Mouse (Mus musculus) heart, embryonic 12.5 days (tissue): ENCODE results near the gene Ufd1. TPM values are rescaled to one million over a fixed set of nuclear protein-coding genes. Genes with fewer than 3 reads are reported as not detected.

Experiments
- polyA plus RNA-seq: library from polyadenylated mRNA; unstranded; fragments of >200 nt; fragmentation: Nextera tagmentation; extraction: Ambion mirVana; gene quantifications from 2 replicates; pipeline ENCODE4 v1.2.1, GENCODE M21; 2016

Gene Ufd1
- polyA plus RNA-seq, 1 experiment from 2014 or later, result 71.7 TPM

Other genes starting within 250 kb of the Ufd1 start
- gene Tbx1, start 221.1 kb upstream of the Ufd1 start, polyA plus RNA-seq, result 0.13 and 0.67 TPM in 2 replicates
- gene Gp1bb, start 189.4 kb upstream of the Ufd1 start, polyA plus RNA-seq, result 5.5 and 7.9 TPM in 2 replicates
- gene Gm49601, start 185.4 kb upstream of the Ufd1 start, polyA plus RNA-seq, result 1.2 and 1.8 TPM in 2 replicates
- gene Sept5, start 181.8 kb upstream of the Ufd1 start, polyA plus RNA-seq, result 6.3 and 6.5 TPM in 2 replicates
- 5.3 and 6.4 TPM in 2 replicates for gene Cldn5, start 34.9 kb upstream of the Ufd1 start, polyA plus RNA-seq
- gene Cdc45, start 208 bp downstream of the Ufd1 start, polyA plus RNA-seq, result 38.6 and 38.9 TPM in 2 replicates
- 32.7 and 34.7 TPM in 2 replicates for gene 2510002D24Rik, start 24.8 kb downstream of the Ufd1 start, polyA plus RNA-seq
- gene Gm28539, start 24.8 kb downstream of the Ufd1 start, polyA plus RNA-seq, result not detected in 2 replicates
- gene Mrpl40, start 65.1 kb downstream of the Ufd1 start, polyA plus RNA-seq, result 87.2 and 89.1 TPM in 2 replicates
- 14.2 and 14.6 TPM in 2 replicates for gene Hira, start 65.3 kb downstream of the Ufd1 start, polyA plus RNA-seq